Mouse (Mus musculus) MEL (cell line): ENCODE results near the gene Ccdc157. TPM values are rescaled to one million over a fixed set of nuclear protein-coding genes. Genes with fewer than 3 reads are reported as not detected.

Source experiments
- DNase-seq: peaks from one replicate; pipeline ENCODE4 v3.0.0; 2011; ENCODE audit warnings: low read depth, low spot score
- H3K27ac ChIP-seq: 2 replicates; pipeline ENCODE4 v1.5.1; 2012; ENCODE audit warnings: low read depth, mild to moderate bottlenecking, control low read depth, low read length, moderate library complexity; ENCODE audit not compliant: control insufficient read depth
- H3K27me3 ChIP-seq, 2 experiments: fragments of 150-350 bp in 1 of 2; sonication (generic) in 1 of 2; 2 replicates each; pipeline ENCODE4 v1.6.1; 2012; ENCODE audit warnings: low read length in 2 of 2, mild to moderate bottlenecking in 2 of 2, improper control_type of control experiment in 1 of 2, moderate library complexity in 1 of 2; ENCODE audit not compliant: insufficient read depth in 2 of 2, control insufficient read depth in 1 of 2
- H3K36me3 ChIP-seq, 2 experiments: 2 replicates each; pipeline ENCODE4 v1.6.1; 2012 to 2014; ENCODE audit warnings: low read length in 2 of 2, improper control_type of control experiment in 1 of 2, inconsistent platforms in 1 of 2, mild to moderate bottlenecking in 1 of 2; ENCODE audit not compliant: insufficient read depth in 2 of 2, control insufficient read depth in 1 of 2
- H3K4me1 ChIP-seq, 2 experiments: fragments of 150-350 bp in 1 of 2; sonication (generic) in 1 of 2; 2 replicates each; pipeline ENCODE4 v1.6.1; 2012; ENCODE audit warnings: low read length in 2 of 2, improper control_type of control experiment in 1 of 2, mild to moderate bottlenecking in 1 of 2; ENCODE audit not compliant: insufficient read depth in 2 of 2, control insufficient read depth in 1 of 2
- H3K4me3 ChIP-seq, 2 experiments: fragments of 150-350 bp in 1 of 2; sonication (generic) in 1 of 2; 2 replicates each; pipeline ENCODE4 v1.5.1; 2012; ENCODE audit warnings: low read depth in 2 of 2, low read length in 2 of 2, mild to moderate bottlenecking in 2 of 2, moderate library complexity in 2 of 2, control low read depth in 1 of 2, improper control_type of control experiment in 1 of 2; ENCODE audit not compliant: control insufficient read depth in 1 of 2, insufficient read depth in 1 of 2
- H3K79me2 ChIP-seq: 2 replicates; pipeline ENCODE4 v1.6.1; 2012; ENCODE audit warnings: mild to moderate bottlenecking, low read length, moderate library complexity; ENCODE audit not compliant: control insufficient read depth, poor library complexity, insufficient read depth
- H3K9ac ChIP-seq: 2 replicates; pipeline ENCODE4 v1.6.1; 2012; ENCODE audit warnings: low read depth, mild to moderate bottlenecking, control low read depth, low read length, moderate library complexity; ENCODE audit not compliant: control insufficient read depth, poor library complexity, severe bottlenecking
- H3K9me3 ChIP-seq: fragments of 150-350 bp; sonication (generic); replicated peaks from 2 replicates; pipeline ENCODE4 v1.6.1; 2012; ENCODE audit warnings: mild to moderate bottlenecking, low read length, improper control_type of control experiment, moderate library complexity; ENCODE audit not compliant: insufficient read depth
- CHD1 ChIP-seq: IDR thresholded peaks from 2 replicates; pipeline ENCODE4 v1.6.1; 2012; ENCODE audit warnings: low read depth, mild to moderate bottlenecking, inconsistent platforms, low read length, improper control_type of control experiment
- CHD2 ChIP-seq: IDR thresholded peaks from 2 replicates; pipeline ENCODE4 v1.6.1; 2011; ENCODE audit warnings: low read length, improper control_type of control experiment
- CTCF ChIP-seq, 3 experiments: IDR thresholded peaks in 2 of 3; conservative IDR thresholded peaks in 1 of 3; 2 replicates each; pipeline ENCODE4 v1.5.1; 2011 to 2012; ENCODE audit warnings: low read length in 3 of 3, low read depth in 2 of 3, mild to moderate bottlenecking in 2 of 3, improper control_type of control experiment in 1 of 3, inconsistent platforms in 1 of 3, mixed read lengths in 1 of 3, moderate library complexity in 1 of 3; ENCODE audit not compliant: control insufficient read depth in 1 of 3, insufficient read depth in 1 of 3, poor library complexity in 1 of 3, severe bottlenecking in 1 of 3
- E2F4 ChIP-seq: IDR thresholded peaks from 2 replicates; pipeline ENCODE4 v1.6.1; 2011; ENCODE audit warnings: low read depth, low read length, improper control_type of control experiment, borderline replicate concordance
- EP300 ChIP-seq, 2 experiments: IDR thresholded peaks; 2 replicates each; pipeline ENCODE4 v1.6.1; 2011; ENCODE audit warnings: improper control_type of control experiment in 2 of 2, low read length in 2 of 2, low read depth in 1 of 2, mild to moderate bottlenecking in 1 of 2
- ETS1 ChIP-seq: IDR thresholded peaks from 2 replicates; pipeline ENCODE4 v1.6.1; 2012; ENCODE audit warnings: low read depth, mild to moderate bottlenecking, inconsistent platforms, low read length, improper control_type of control experiment, moderate library complexity
- GABPA ChIP-seq: IDR thresholded peaks from 2 replicates; pipeline ENCODE4 v1.6.1; 2012; ENCODE audit warnings: low read depth, mild to moderate bottlenecking, inconsistent platforms, low read length, improper control_type of control experiment, moderate library complexity
- GATA1 ChIP-seq: IDR thresholded peaks from 2 replicates; pipeline ENCODE4 v1.6.1; 2011; ENCODE audit warnings: low read depth, low read length, improper control_type of control experiment
- HCFC1 ChIP-seq: IDR thresholded peaks from 2 replicates; pipeline ENCODE4 v1.6.1; 2012; ENCODE audit warnings: low read depth, mild to moderate bottlenecking, inconsistent platforms, low read length, improper control_type of control experiment, moderate library complexity
- MAX ChIP-seq: IDR thresholded peaks from 2 replicates; pipeline ENCODE4 v1.6.1; 2011; ENCODE audit warnings: low read length, improper control_type of control experiment
- MEF2A ChIP-seq: IDR thresholded peaks from 2 replicates; pipeline ENCODE4 v1.6.1; 2014; ENCODE audit warnings: low read depth, mild to moderate bottlenecking, inconsistent platforms, low read length, improper control_type of control experiment; ENCODE audit not compliant: poor library complexity, insufficient replicate concordance, severe bottlenecking; ENCODE audit errors: extremely low read depth
- MYC ChIP-seq: IDR thresholded peaks from 2 replicates; pipeline ENCODE4 v1.6.1; 2011; ENCODE audit warnings: low read depth, mild to moderate bottlenecking, low read length, improper control_type of control experiment, moderate library complexity
- NELFE ChIP-seq: IDR thresholded peaks from 2 replicates; pipeline ENCODE4 v1.6.1; 2011; ENCODE audit warnings: low read depth, low read length, improper control_type of control experiment
- NRF1 ChIP-seq: IDR thresholded peaks from 2 replicates; pipeline ENCODE4 v1.6.1; 2014; ENCODE audit warnings: low read depth, mild to moderate bottlenecking, inconsistent platforms, low read length, improper control_type of control experiment, moderate library complexity; ENCODE audit not compliant: poor library complexity, insufficient read depth, severe bottlenecking
- RAD21 ChIP-seq: IDR thresholded peaks from 2 replicates; pipeline ENCODE4 v1.6.1; 2011; ENCODE audit warnings: mild to moderate bottlenecking, low read depth, low read length, improper control_type of control experiment
- RCOR1 ChIP-seq: IDR thresholded peaks from 2 replicates; pipeline ENCODE4 v1.6.1; 2012; ENCODE audit warnings: low read depth, mild to moderate bottlenecking, inconsistent platforms, low read length, improper control_type of control experiment
- SMC3 ChIP-seq: IDR thresholded peaks from 2 replicates; pipeline ENCODE4 v1.6.1; 2011; ENCODE audit warnings: low read depth, low read length, improper control_type of control experiment
- TAL1 ChIP-seq: IDR thresholded peaks from 2 replicates; pipeline ENCODE4 v1.6.1; 2012; ENCODE audit warnings: mild to moderate bottlenecking, inconsistent platforms, low read length, moderate library complexity, mixed read lengths
- TBP ChIP-seq: IDR thresholded peaks from 2 replicates; pipeline ENCODE4 v1.8.0; 2011; ENCODE audit warnings: low read depth, low read length, improper control_type of control experiment
- USF1 ChIP-seq: IDR thresholded peaks from 2 replicates; pipeline ENCODE4 v1.6.1; 2014; ENCODE audit warnings: low read depth, mild to moderate bottlenecking, inconsistent platforms, low read length, improper control_type of control experiment, moderate library complexity
- USF2 ChIP-seq, 2 experiments: IDR thresholded peaks; 2 replicates each; pipeline ENCODE4 v1.6.1; 2011 to 2012; ENCODE audit warnings: improper control_type of control experiment in 2 of 2, low read length in 2 of 2, borderline replicate concordance in 1 of 2, inconsistent platforms in 1 of 2, low read depth in 1 of 2, mild to moderate bottlenecking in 1 of 2; ENCODE audit not compliant: insufficient read depth in 1 of 2
- ZC3H11A ChIP-seq: IDR thresholded peaks from 2 replicates; pipeline ENCODE4 v1.6.1; 2012; ENCODE audit warnings: low read depth, mild to moderate bottlenecking, inconsistent platforms, low read length, improper control_type of control experiment
- ZMIZ1 ChIP-seq: IDR thresholded peaks from 2 replicates; pipeline ENCODE4 v1.6.1; 2012; ENCODE audit warnings: low read depth, mild to moderate bottlenecking, inconsistent platforms, low read length, improper control_type of control experiment, moderate library complexity
- ZNF384 ChIP-seq: IDR thresholded peaks from 2 replicates; pipeline ENCODE4 v1.6.1; 2012; ENCODE audit warnings: low read depth, mild to moderate bottlenecking, inconsistent platforms, low read length, improper control_type of control experiment
- polyA plus RNA-seq, 2 experiments: library from polyadenylated mRNA; stranded (reverse) in 1 of 2; unstranded in 1 of 2; fragments of >175 nt in 1 of 2; fragments of >200 nt in 1 of 2; gene quantifications; 2 replicates each; pipeline versions ENCODE4 v1.2.1 to v1.2.4; 2012; ENCODE audit warnings: low replicate concordance in 2 of 2, low read depth in 1 of 2; ENCODE audit not compliant: insufficient read length in 2 of 2, insufficient read depth in 1 of 2, missing spikeins in 1 of 2
- total RNA-seq: library from RNA; depleted of rRNA; stranded (reverse); fragments of 300-350 nt; gene quantifications from 2 replicates; pipeline ENCODE4 v1.2.3, GENCODE M21; 2012

Gene Ccdc157
- total and polyA plus RNA-seq, 3 experiments: 2.0 to 2.9 TPM; not detected in 1

GRCm38 (mm10) chr11:4134986-4135935 is 24.8 kb downstream of the Ccdc157 start, which contains the start of gene Rnf215 (continued):
- no peak for TF ChIP-seq MEF2A
- no peak for TF ChIP-seq E2F4
- no peak for TF ChIP-seq MYC
- peak; percentile 65 for TF ChIP-seq HCFC1
- TF ChIP-seq, all 39 proteins: peak for 13

- H3K9me3 ChIP-seq: no peaks in the 10 kb centered on the region
- H3K4me3 ChIP-seq: peak overlapping the region; percentile 41 to 49
- H3K36me3 ChIP-seq: peaks cover 0 to 2% of the 10 kb centered on the region in 2 experiments; a peak in 1 of 4 replicates
- TF ChIP-seq EP300 (IDR thresholded peaks at IDR 0.05; ENCODE audit: low read depth in 1 of 2, low read length in 2 of 2) (0 out of 4 replicates have a peak, but pooled peaks of 1 of the 2 experiments have one; percentile 24), NRF1 (no peak), RCOR1 (peak; percentile 56; the same call in 1 of the 2 replicates), MYC (no peak), MAX (0 out of 2 replicates have a peak, but pooled peaks have one; percentile 28), GATA1 (0 out of 2 replicates have a peak, but pooled peaks have one; percentile 5), NELFE (no peak), CHD2 (no peak)
- peak; percentile 79 for DNase-seq
- H3K4me1 ChIP-seq: peaks cover 5 to 10% of the 10 kb centered on the region in 2 experiments; a peak in 3 of 4 replicates
- H3K79me2 ChIP-seq: peaks cover 6% of the 10 kb centered on the region
- H3K9ac ChIP-seq: peak overlapping the region; percentile 33
- H3K27ac ChIP-seq: no peak overlapping the region
- H3K27me3 ChIP-seq: no peaks in the 10 kb centered on the region
Measured at GRCm38 (mm10) chr11:4134400-4134799, 25.7 kb downstream of the Ccdc157 start.

GRCm38 (mm10) chr11:4133450-4133849 is 26.6 kb downstream of the Ccdc157 start:
- H3K27me3 ChIP-seq: no peaks in the 10 kb centered on the region
- H3K36me3 ChIP-seq: peaks cover 0 to 4% of the 10 kb centered on the region in 2 experiments; a peak in 1 of 4 replicates
- no peak overlapping the region for H3K9ac ChIP-seq
- TF ChIP-seq NELFE (no peak), SMC3 (peak; percentile 85), USF2 (IDR thresholded peaks at IDR 0.05; ENCODE audit: borderline replicate concordance in 1 of 2, insufficient read depth in 1 of 2, low read depth in 1 of 2, low read length in 2 of 2) (no peak), MAX (0 out of 2 replicates have a peak, but pooled peaks have one; percentile 23), TAL1 (no peak), GABPA (no peak), TBP (no peak), CHD2 (no peak), RAD21 (peak; percentile 83), ETS1 (no peak), CTCF (IDR thresholded peaks at IDR 0.05 in 2 of 3, conservative IDR thresholded peaks at IDR 0.05 in 1 of 3; ENCODE audit: control insufficient read depth in 1 of 3, insufficient read depth in 1 of 3, low read depth in 2 of 3, low read length in 3 of 3, poor library complexity in 1 of 3, severe bottlenecking in 1 of 3) (peak; percentile 87 to 94 (median 91)), ZMIZ1 (no peak), EP300 (IDR thresholded peaks at IDR 0.05; ENCODE audit: low read depth in 1 of 2, low read length in 2 of 2) (no peak), CHD1 (no peak), HCFC1 (peak; percentile 46; the same call in 1 of the 2 replicates), USF1 (no peak), MYC (peak; percentile 72; the same call in 1 of the 2 replicates), NRF1 (no peak), ZNF384 (no peak), ZC3H11A (peak; percentile 79)
- TF ChIP-seq, all 39 proteins: peak for 7
- DNase-seq: peak; percentile 86
- no peak overlapping the region for H3K27ac ChIP-seq
- H3K4me1 ChIP-seq: peaks cover 5 to 10% of the 10 kb centered on the region in 2 experiments; a peak in 3 of 4 replicates
- H3K9me3 ChIP-seq: no peaks in the 10 kb centered on the region
- peaks cover 6% of the 10 kb centered on the region for H3K79me2 ChIP-seq
- no peak overlapping the region for H3K4me3 ChIP-seq
